Mouse (Mus musculus) layer of hippocampus, postnatal 10 days (tissue): Measurements from ENCODE around the gene Mlec. TPM values are rescaled to one million over a fixed set of nuclear protein-coding genes. Genes with fewer than 3 reads are reported as not detected.

Experiments used
- DNase-seq, 2 experiments: peaks; one replicate each; pipeline ENCODE4 v3.0.0; 2021; ENCODE audit warnings: low spot score in 2 of 2
- long read RNA-seq: library from polyadenylated mRNA; stranded (forward); transcript quantifications from one replicate; pipeline ENCODE4 v2.0.0, GENCODE M21; 2023
- total RNA-seq, 2 experiments: library from RNA; stranded (reverse); gene quantifications; 2 replicates each; pipeline ENCODE4 v1.2.3; 2021

Gene Mlec
- 10 to 100 TPM; 75.1 to 78.2 TPM for total RNA-seq
- long read RNA-seq, full-length matches to known transcripts, result 18 of 31 reads
- long read RNA-seq, partial matches to known transcripts, result 0 of 31 reads
- long read RNA-seq, other reads (novel, unspliced or antisense), result 13 of 31 reads

DNA sequence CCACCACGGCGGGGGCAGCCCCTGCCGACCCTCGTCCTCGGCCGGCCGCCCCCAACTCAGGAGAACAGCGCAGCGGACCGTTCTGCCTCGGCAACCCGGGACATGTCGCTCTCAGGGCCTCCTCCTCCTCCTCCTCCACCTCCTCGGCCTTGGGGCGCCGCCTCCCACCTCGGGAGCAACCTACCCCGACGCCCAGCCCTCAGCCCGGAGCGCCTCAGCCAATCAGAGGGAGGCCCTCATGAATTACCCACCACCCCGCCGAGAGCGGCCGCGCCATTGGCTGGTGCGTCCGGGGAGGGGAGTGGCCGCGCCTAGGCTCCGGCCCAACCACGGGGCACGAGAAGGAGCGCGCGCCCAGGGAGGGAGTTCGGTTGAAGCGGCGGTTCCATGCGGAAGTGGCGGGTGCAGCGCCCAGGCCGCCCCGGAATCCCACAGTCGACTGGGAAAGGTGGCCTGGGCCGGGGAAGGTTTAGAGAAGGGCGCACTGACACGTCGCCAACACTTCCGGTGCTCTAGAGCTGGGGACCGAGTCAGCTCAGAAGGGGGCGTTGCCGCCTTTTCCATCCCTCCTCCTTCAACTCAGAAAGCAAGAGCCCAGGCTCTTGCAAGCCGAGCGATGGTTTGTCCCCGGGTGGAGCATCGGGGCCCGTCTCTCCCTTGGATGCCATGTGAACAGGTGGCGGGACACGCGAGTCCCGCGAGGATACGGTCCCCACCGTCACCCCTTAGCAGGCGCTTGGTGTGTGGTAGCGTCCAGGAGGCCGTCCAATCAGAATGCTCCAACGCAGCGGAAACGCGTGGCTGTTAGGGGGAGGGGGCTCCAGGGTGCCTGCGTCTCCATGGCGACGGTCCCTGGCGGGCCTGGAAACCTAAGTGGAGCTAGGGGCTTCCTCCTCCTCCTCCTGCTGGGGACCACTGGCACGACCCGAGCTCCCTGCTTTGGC, at the start of gene Mlec:
Mlec (minus strand) TSS at position 140 of the 944 bp plus-strand sequence.
- peak; percentile 99 for DNase-seq

DNA sequence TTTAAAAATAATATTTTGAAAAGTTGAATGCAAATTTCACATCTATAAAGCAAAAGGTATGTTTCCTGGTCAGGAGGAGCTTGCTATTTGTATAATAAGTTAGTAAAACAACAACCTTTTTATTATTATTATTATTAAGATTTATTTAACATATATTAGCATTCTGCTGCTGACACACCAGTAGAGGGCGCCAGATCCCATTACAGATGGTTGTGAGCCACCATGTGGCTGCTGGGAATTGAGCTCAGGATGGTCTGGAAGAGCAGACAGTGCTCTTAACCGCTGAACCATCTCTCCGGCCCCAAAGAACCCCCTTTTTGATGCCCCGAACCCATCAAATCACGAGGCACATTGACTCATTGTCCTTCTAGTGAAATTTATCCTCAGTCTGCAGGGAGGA, 49.3 kb upstream of the Mlec start:
- DNase-seq, result no peak

DNA sequence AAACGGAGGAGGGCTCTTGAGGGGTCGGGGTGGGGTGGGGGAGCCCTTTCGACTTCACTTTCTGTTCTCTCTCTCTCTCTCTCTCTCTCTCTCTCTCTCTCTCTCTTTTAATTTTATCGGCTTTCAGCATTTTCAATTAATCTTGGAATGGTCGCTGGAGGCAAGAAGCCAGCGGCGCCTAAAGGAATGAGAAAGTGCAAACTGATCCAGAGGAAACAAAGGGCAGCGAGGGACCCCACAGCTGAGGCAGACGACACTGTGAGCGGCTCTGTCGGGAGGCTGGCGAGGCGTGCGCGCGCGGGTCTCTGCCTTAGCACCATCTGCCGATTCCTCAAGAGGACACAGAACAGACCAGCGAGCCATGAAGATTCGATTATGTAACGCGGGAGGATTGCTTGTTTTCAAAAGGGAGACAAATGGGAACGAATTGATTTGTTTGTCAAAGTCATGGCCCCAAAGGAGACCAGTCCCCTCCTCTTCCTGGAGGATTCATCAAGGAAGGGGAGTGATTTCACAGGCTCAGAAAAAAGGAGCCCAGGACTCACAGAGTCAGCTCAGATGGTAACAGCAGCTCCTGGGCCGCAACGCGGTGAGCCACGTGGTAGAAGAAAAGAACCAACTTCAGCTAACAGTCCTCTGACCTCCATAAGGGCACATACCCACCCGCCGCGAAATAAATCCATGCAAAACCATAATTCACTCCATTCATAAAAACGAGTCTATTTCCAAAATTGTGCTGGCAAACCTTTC, 46.8 kb upstream of the Mlec start:
- DNase-seq, result peak; percentile 44 to 59

DNA sequence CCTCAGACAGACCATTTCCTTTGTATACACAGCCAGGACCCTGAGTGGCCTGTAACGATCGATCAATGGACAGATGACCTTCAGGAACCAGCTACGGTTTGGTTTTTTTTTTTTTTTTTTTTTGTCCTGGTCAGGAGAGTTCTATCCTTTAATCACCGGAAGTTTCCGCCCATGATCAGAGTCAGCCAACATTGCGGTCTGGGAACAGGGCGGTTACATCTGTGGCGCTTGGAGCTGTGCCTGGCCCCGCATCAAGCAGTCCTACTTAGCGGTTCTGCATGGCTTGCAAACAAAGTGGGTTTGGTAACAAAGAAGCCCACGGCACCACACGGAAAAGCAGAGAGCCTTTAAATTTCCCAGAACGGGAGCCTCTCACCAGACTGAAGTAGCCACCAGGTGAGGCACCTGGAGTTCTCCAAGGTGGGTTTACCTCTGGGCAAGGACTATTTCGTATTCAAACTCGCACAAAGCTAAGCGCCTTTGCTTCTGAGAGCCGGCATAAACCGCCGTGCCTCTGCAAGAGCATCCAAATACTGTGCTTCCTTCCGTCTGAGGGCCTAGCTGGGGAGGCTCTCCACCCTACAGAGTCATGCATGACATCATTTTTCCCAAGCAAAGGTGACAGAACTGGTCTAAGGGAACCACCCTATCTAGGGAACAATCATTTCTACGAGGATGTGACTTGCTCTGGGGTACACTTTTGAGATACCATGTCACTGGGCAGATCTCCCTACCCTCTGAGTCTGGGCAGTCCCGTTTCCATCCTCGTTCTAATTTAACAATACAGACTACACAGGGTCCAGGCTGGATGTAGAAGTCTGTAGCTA, 46.0 kb upstream of the Mlec start:
- DNase-seq, result peak; percentile 31 to 51

DNA sequence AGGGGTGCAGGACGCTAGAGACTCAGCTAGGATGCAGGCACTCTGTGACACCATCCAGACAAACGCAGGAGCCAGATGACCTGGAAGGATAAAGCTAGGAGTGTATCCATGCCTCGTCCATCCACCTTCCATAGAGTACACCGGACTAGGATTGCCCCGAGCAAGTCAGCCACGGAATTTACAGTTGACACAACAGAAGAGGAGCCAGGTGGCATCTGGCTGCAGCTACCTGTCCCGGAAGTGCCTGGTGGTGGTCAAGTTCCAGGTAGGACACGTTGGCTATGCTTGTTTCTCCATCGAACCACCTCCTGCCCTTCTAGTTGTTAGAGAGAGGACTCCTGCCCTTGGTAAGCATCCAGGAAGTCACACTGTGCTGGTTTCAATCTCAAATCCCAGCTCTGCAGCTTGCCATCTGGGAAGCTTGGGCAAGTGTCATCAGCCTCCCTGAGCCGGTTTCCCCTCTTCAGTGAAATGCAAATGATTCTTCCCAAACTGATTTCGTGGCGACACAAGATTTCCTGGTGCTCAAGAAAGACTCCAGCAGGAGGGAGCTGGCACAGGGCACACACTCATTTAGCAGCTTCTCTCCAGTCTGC, 36.7 kb upstream of the Mlec start:
- DNase-seq, result no peak

DNA sequence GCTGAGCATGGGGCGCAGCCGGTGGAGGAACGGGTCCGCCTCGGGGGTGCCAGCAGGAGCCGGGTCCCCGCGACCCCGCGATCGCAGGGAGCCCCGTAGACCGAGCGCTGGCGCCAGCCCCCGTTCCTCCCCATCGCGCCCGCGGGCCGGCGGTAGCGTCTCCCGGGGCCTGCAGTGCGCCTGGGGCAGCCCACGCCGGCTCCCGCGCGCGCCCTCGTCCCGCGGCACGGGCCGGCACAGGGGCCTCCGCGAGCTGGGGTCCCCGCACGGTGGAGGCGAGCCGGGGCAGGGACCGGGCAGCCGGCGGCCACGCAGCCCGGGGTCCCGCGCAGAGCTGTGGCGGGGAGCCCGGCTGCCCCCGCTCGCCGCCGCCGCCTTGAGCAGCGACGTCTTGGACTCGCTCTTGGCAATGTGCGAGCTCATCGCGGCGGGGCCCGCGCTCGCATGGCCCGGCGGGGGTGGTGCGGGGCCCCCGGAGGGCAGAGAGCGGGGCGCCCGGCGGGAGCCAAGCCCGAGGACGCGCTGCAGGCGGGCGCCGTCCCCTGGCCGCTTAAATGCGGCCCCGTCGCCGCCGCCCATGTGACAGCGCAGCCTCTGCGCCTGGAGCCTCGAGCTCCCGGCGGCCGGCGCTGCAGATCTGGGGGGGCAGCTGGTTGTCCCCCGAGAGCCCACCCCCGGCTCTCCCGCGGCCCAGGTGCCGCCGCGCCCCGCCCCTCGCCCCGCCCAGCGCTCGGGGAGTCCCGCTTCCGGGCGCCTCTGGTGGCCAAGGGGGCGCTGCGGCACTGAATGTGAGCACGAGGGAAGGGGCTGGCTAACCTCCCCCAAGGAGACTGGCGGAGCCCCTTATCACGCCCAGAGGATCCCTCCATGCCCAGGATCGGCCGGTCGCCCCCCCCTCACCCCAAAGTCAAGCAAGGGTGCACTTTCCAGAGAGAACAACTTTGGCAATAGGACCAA, 36.0 kb upstream of the Mlec start, which contains the start of gene Cabp1:
Cabp1 (minus strand) TSS at position 713 of the 957 bp plus-strand sequence.
- peak; percentile 65 to 78 for DNase-seq

DNA sequence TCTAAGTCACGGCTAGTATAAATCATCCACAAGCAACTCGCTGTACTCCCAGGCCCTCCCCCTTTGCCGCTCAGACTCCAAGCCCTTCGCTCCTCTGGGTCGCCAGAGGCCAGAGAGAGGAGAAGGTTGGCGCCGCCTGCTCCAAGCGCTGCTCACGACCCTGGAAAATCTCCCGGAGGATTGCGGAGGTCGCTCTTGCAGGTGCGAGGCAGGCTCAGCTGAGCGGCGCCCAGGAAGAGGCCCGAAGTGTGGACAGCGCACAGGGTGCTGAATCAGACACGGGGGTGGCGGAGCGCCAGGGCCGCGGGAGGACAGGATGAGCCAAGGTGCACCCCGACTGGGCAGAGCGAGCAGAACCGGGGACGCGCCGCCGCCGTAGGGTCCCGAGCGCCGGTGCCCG, 35.2 kb upstream of the Mlec start:
- peak in 1 of 2 experiments; percentile 60 for DNase-seq

DNA sequence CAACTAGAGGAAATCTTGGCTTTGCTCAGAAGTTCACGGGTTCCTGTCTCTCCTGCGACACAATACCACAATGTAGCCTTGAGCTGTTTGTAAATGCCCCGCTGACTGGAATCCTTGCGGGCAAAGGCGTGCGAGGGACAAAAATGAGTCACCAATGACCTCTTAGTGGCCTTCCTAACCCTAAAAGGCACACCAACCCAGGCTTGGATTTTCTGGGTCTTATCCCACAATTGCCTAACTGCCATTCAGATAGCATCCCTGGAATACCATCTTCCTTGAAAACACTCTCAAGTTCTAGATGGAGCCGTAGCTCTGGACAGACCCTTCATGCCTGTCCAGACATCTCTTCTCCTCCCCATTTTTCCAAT, 34.8 kb upstream of the Mlec start:
- DNase-seq, result no peak

DNA sequence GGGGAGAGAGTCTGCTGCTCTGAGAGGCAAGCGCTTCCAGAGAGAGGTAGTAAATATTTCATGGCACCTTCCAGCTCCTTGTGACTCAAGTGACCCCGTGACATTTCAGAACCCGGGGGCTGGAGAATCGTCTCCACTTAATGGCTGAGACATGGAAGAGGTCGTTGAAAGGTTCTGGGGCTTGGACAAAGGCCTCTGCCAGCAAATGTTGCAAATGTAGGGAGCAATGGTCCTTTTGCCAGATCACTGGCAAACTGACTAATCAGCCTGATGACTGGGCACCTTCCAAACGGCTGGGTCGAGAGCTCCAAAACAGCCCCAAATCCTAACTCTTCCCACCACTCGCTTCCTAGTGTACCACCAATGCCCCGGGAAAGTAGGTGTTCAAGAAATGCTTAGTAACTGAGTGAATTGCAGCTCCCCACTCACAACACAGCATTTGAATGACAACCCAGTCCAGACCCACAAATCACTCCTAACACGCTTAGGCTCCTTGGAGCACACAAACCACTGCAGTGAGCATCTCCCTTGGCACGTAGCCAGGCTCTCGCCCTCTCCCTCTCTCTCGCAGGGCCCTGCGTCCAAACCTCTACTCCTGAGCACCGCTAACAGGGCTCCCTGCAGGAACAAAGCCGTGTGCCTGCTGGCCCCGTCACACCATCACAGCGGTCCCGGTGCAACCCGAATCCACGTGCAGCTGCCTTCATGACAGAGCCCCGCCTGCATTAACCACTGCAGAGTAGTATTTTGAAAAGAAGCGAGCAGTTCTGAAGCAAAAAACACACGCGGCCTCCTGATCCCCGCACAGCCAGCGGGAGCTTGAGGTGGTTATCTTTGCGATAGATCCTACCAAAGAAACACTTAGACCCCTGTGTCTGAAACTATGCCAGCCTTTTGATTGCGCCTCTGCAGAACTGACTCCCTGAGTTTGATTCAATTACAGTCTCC, 34.2 kb upstream of the Mlec start:
- no peak for DNase-seq

DNA sequence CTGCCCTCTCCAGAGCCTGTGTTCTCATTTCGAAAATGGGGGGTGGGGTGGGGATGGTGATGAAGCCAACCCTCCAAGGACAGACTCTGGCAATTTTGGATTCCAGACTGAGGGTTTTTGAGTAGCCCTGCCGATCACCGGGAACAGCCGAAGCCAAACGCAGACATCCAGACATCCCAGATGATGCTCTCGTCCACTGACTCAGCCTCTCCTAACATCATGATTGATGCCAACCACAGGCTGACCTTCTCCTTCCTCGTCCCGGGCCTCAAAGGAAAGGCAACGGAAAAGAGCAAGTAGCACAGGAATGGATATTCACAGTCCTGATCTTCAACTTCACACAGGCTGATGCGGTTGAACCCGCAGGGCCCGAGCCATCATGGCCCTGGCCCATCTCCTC, 32.1 kb upstream of the Mlec start:
- DNase-seq, result no peak

DNA sequence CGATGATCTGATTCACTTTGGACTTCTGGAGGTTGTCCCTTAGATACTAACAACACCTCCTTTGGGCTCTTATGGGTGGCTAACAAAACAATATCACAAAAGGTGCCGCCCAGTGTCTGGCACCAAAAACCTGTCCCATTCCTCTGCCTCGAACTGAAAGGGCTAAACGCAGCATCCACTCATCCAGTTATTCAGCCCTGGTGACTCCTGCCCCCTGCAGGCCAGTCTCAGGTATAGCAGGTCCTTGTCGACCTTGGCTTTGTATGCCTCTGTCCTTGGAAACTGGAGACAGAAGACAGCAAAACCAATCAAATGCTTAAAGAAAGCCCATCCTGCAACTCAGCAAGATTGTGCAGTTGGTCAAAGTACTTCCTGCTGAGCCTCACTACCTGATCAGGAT, 30.8 kb upstream of the Mlec start:
- DNase-seq, result no peak

DNA sequence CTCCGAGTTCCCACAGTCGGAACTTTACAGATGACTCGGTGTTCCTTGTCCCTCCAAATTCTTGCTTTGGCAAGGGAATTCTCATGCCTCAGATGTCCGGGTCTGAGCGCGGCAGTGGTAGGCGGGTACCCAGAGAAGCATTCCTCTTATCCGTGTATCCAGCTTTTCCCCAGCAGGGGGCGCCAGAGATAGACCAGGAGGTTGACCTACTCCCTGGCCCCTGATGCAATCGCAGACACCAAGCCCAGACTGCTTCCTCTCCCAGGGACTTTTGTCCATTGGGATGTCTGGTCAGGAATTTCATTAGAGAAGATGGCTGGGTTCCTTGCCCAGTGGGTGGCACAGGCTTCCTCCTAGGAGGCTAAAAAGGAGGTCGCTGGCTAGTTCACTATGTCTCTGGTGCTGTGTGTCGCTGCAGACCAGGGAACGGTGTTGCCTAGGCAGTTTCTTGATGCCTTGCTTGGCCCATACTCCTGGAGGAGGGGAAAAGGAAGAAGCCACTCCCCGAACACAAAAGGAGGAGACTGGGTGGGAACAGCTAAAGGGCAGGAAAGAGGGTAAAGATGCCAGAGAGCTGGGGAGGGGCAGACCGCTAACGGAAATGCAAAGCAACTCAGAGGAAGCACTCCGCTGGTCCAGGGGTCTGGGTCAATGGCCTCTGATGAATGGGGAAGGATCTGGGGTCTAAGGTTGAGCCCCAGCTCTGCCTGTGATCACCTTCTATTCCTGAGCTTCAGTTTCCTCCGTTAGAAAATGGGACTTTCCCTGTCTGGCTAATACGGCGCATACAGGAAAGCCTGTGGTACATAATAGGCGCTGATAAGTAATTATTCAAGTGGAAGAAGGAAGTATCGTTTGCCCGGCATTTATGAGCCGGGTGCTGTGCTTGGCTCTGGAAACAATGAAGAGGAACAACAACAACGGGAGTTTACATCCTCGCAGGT, 29.5 kb upstream of the Mlec start:
- peak; percentile 94 to 96 for DNase-seq

DNA sequence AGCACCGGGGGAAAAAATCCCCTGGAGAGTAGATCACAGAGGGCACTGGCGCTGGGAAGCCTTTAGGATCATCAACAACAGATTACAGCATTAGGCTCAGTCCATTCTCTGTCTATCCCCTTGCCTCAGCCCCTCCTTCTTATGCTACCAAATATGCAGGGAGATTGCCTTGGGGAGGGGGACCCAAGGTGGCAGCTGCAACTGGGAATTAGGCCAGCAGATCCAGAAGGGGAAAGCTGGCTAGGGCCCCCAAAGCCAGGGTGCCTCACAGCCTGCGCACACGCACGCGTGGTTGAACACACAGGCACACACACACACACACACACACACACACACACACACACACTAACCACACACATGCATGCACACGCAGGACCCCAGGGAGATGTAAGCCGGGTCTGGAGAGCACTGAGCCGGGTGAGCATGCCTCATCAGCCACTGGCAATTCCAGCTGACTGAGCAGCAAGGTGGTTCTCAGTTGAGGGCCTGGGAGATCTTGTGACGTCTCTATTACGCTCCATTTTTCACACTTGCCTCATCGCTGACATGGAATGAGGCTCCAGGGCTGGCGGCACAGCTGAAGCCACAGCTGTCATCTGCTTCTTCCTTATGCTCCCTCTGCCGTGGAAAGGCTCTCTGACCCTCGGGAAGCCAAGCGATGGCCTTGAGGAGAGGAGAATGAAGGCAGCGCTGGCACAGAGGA, 28.5 kb upstream of the Mlec start:
- no peak for DNase-seq

DNA sequence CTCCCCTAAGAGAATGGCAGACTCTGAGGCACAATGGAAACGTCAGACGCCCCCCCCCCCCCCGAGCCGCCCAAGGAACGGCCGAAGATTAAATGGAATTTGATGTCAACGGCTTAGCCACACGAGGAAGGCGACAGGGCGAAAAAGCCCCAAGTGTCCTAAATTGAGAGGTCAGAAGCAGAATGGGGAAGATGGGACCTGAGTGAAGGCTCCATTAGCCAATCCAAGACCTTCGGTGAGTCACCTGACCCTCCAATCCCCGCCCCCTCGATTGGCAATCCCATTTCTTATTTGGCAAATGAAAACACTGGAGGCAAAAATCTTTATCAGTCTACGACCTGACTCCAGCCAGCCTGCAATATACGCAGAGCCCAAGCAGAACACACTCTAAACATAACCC, 26.7 kb upstream of the Mlec start:
- DNase-seq, result peak; percentile 69 to 71

DNA sequence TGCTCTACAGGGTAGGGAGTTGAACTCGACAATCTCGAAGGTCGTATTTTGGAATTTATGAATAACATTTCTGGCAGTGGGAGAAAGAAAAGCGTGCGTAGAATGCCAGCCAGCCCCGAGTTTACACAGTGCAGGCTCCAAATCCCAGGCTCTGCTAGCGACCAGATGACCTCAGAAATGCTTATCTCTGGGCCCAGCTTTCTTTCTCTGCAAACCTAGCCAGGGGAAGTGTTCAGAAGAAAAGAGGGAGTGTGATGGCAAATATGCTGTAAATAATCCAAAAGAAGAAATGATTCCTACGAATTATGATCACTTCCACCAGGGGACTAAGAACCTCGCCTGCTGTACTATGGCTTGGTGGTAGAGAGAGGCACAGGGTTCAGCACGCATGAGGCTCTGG, 25.5 kb upstream of the Mlec start:
- DNase-seq, result no peak

DNA sequence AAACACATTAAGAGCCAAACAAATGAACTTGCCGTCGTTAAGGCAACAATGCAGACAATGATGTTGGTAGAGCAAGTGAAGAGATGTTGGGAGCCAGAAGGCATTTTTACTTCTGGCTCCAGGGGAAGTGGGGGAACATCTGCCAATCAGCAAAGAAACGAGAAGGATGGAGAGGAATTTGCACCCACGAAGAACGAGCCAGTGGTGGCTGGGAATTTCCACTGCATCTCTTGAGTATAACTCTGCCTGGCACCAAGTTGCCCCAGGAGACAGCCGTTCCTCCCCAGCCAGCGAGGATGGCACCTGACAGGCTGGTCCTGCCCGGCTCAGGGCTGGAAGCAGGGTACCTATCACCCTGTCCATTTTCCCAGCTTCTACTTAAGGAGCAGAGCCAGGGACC, 24.9 kb upstream of the Mlec start:
- no peak for DNase-seq
